Mouse (Mus musculus): ENCODE measurements around the gene Aptx. TPM values are rescaled to one million over a fixed set of nuclear protein-coding genes. Genes with fewer than 3 reads are reported as not detected.

Aptx gene
- total RNA-seq, 1 experiment from 2014 or later = 24.9 TPM

DNA sequence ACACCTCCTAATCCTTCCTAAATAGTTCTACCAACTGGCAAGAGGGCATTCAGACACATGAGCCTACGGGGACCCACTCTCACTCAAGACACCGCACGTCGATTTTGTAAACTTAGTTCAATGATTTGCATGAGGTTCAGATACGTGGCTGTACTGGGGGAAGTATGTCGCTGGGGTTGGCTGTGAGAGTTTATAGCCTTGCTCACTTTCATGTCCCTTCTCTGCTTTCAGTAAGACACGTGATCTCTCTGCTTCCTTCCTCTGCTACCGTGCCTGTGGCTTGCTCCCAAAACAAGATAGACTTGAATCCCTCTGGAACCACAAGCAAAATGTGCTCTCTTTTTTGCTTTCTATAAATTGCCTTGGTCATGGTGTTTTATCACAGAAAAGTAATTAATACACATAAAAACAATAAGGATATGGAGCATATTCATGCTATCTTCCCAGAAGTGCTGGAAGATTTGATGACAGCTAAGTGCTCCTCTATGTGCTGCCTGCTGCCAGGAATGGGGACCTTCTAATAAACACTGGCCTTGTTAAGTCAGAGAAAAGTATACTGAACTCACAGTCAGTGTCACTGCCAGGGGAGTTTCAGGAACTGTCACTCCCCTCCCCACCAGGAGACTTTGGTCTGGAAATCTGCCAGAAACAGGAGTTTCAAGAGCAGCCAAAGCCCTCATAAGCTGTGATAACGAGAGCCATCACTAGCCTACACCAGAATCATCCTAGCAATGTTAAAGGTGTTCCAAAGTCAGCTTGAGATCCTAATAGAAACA lies 36.6 kb downstream of the Aptx start:
- DNase-seq = no peak

DNA sequence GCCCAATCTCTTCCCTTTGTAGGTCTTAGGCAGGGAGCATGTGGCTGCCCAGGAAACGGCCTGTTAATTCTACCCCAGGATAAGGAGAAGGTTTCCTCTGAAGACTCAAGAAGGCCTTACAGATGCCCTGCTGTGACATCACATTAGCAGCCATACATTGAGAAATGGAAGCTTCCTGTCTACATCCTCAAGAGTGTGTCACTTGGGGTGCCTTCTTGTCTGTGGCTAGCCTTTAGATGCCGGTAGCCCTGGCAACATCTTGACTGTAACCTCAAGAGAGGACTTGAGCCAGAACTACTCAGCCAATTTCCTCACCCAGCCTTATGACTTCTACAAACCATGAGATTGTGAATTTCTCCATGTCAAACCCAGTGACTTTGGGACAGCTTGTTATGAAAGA lies 51.9 kb downstream of the Aptx start:
- no peak for DNase-seq

DNA sequence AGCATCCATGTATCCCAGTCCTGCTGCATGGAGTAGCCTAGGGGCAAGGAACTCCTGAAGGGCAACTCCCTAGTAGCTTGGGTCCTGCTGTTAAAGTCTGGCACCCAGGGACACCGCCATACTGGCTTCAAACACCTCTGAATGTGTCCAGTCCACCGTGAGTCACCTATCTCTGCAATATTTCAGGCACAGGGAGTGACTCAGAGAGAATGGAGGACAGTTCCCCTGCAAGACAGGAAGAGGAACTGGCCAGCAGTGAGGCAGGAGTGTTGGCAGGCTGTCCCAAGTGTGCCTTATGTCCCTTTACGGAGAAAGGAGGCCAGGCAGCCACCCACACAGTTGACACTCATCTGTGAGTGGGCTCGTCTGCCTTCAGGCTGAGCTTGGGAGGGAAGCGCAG lies 53.9 kb downstream of the Aptx start:
- DNase-seq = peak; percentile 2

DNA sequence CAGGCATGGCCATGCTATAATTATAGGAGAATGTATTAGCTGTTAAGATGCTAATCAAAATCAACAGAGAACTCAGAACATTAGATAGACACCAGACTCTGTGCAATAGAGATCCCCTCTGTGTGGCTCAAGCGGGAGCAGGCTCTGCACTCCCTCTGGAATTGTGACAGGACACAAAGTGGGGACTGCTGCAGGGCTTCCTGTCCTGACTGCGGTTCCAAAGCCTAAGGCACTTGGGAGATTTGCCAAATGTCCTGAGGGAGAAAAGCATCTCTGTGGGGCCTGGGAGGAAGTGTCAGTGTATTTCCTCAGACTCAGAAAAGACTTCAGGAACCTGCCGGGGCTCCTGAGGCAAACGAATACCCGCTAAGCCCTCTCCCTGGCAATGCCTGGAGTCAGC lies 59.4 kb downstream of the Aptx start:
- no peak for DNase-seq

DNA sequence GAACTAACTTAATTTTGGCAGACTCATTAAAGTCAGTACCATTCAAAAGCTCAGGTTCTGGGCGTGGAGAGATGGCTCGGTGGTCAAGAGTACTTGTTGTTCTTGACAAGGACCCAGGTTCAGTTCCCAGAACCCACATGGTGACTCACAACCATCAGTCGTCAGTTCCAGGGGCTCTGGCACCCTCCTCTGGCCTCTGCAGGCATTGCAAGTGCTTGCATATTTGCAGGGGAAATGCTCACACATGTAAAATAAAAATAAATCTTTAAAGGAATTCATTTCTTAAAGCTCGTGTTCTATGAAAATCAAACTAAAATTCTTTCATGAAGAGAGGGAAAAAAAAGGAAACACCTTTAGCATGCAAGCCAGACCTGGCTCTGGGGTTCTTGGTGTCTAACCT lies 62.0 kb downstream of the Aptx start:
- DNase-seq = no peak

Small RNA genes within 50 kb of the gene (microRNA-seq; reads per million reads assigned to microRNA genes)
- gene Mir207 = 0 reads per million in 2 experiments

Other genes with a start within 250 kb of the Aptx start
- gene Tmem215, start 231.0 kb downstream of the Aptx start, total RNA-seq (2021) = not detected in 2 replicates
- 235 and 424 TPM in 2 replicates for gene Dnaja1, start 19.0 kb upstream of the Aptx start, total RNA-seq (2021)
- 58.9 and 66.4 TPM in 2 replicates for gene Smu1, start 54.7 kb upstream of the Aptx start, total RNA-seq (2021)
- gene B4galt1, start 150.8 kb upstream of the Aptx start, total RNA-seq (2021) = 70.1 and 91.5 TPM in 2 replicates
- 5.2 and 10.7 TPM in 2 replicates for gene Spink4, start 216.9 kb upstream of the Aptx start, total RNA-seq (2021)
- 276 and 283 TPM in 2 replicates for gene Bag1, start 245.1 kb upstream of the Aptx start, total RNA-seq (2021)
- gene Chmp5, start 245.2 kb upstream of the Aptx start, total RNA-seq (2021) = 103 and 105 TPM in 2 replicates

Measured in adrenal gland, postnatal 25 days (tissue).